Mouse (Mus musculus) neural tube, embryonic 11.5 days (tissue): ENCODE measurements at regions not wholly inside any gene's neighbourhood (a gene's known extent, or its start where the extent isn't known, plus 50 kb on each side); places are given as distances from the start of the nearest gene placed in this dataset.

Experiments used
- ATAC-seq: fragments of 200-750 bp; cut with Nextera tagmentation; 2 replicates; pipeline ENCODE4 v1.8.0; 2017; ENCODE audit warnings: moderate number of reproducible peaks, mild to moderate bottlenecking, moderate TSS enrichment, moderate library complexity; ENCODE audit not compliant: insufficient read depth, low FRiP score, low TSS enrichment
- DNase-seq: peaks from one replicate; pipeline ENCODE4 v3.0.0-alpha.2; 2015; ENCODE audit warnings: low spot score
- H3K27ac ChIP-seq: fragments of 300-500 bp; sonication (generic); 2 replicates; pipeline ENCODE4 v1.5.1; 2014; ENCODE audit warnings: low read depth, mild to moderate bottlenecking, low read length
- H3K27me3 ChIP-seq: fragments of 300-500 bp; sonication (generic); 2 replicates; pipeline ENCODE4 v1.6.1; 2014; ENCODE audit warnings: mild to moderate bottlenecking, low read length, mixed read lengths; ENCODE audit not compliant: control insufficient read depth, insufficient read depth
- H3K36me3 ChIP-seq: fragments of 300-500 bp; sonication (generic); 2 replicates; pipeline ENCODE4 v1.6.1; 2014; ENCODE audit warnings: mild to moderate bottlenecking, low read length, moderate library complexity, mixed read lengths; ENCODE audit not compliant: control insufficient read depth, insufficient read depth
- H3K4me1 ChIP-seq: fragments of 300-500 bp; sonication (generic); 2 replicates; pipeline ENCODE4 v1.6.1; 2014; ENCODE audit warnings: low read length, mixed read lengths; ENCODE audit not compliant: control insufficient read depth, insufficient read depth
- H3K4me2 ChIP-seq: fragments of 300-500 bp; sonication (generic); 2 replicates; pipeline ENCODE4 v1.6.1; 2014; ENCODE audit warnings: low read depth, mild to moderate bottlenecking, moderate library complexity
- H3K4me3 ChIP-seq: fragments of 300-500 bp; sonication (generic); 2 replicates; pipeline ENCODE4 v1.5.1; 2014; ENCODE audit warnings: low read depth, low read length
- H3K9ac ChIP-seq: fragments of 300-500 bp; sonication (generic); 2 replicates; pipeline ENCODE4 v1.6.1; 2014; ENCODE audit warnings: mild to moderate bottlenecking, low read length
- H3K9me3 ChIP-seq: fragments of 300-500 bp; sonication (generic); 2 replicates; pipeline ENCODE4 v1.6.1; 2016; ENCODE audit warnings: low read length; ENCODE audit not compliant: control insufficient read depth
- WGBS: fragments of 180-500 bp; shearing (Covaris S2); extraction: QIAGEN DNeasy Blood & Tissue Kit; methylation state at CpG from one replicate; pipeline ENCODE4 v1.1.7; 2014; 5-methylcytosine and 5-hydroxymethylcytosine counted together

DNA sequence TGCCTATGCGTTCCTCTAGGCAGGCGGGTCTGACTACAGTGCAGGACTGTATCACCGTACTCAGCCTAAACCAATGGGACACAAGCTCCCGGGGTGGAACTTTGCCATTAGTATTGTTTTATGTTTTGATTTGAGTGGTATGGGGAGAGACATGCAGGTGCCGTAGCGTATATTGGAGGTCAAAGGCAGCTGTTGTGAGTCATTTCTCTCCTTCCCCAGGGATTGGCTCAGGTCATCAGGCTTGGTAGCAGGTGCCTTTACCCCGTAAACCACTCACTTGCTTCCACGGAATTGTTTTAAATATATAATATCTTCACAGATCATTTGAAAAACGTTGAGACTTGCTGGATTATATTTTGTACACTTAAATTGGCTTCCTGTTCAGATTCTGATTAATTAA, 58.1 kb upstream of the Dnajc19 start:
- no peaks in the 10 kb centered on the region for H3K36me3 ChIP-seq
- ATAC-seq (no peak), DNase-seq (no peak)
- H3K4me2 ChIP-seq = no peak overlapping the region
- H3K9ac ChIP-seq = no peak overlapping the region
- H3K9me3 ChIP-seq = no peaks in the 10 kb centered on the region
- no peaks in the 10 kb centered on the region for H3K4me1 ChIP-seq
- H3K27me3 ChIP-seq = no peaks in the 10 kb centered on the region
- WGBS = 86% methylated on average over 9 of the region's 9 CpGs
- H3K27ac ChIP-seq = no peak overlapping the region
- no peak overlapping the region for H3K4me3 ChIP-seq

GRCm38 (mm10) chr3:34137984-34138383, 56.9 kb upstream of the Dnajc19 start:
- DNase-seq (no peak), ATAC-seq (no peak)
- Histone ChIP-seq H3K4me2 (no peak overlapping the region), H3K9ac (no peak overlapping the region), H3K36me3 (no peaks in the 10 kb centered on the region), H3K27ac (no peak overlapping the region), H3K4me3 (no peak overlapping the region), H3K4me1 (no peaks in the 10 kb centered on the region), H3K9me3 (no peaks in the 10 kb centered on the region), H3K27me3 (no peaks in the 10 kb centered on the region)
- WGBS = 88% methylated on average over 7 of the region's 7 CpGs

- no peaks in the 10 kb centered on the region for H3K4me1 ChIP-seq
- no peak overlapping the region for H3K27ac ChIP-seq
- no peak for ATAC-seq
- no peak for DNase-seq
- no peaks in the 10 kb centered on the region for H3K36me3 ChIP-seq
- no peaks in the 10 kb centered on the region for H3K27me3 ChIP-seq
- H3K9me3 ChIP-seq = no peaks in the 10 kb centered on the region
- no peak overlapping the region for H3K4me2 ChIP-seq
- H3K9ac ChIP-seq = no peak overlapping the region
- WGBS = 82% methylated on average over 2 of the region's 2 CpGs
- H3K4me3 ChIP-seq = no peak overlapping the region
Observed at GRCm38 (mm10) chr3:34136385-34136784, 55.3 kb upstream of the Dnajc19 start.
